11 mouse cellular contexts compared by ENCODE assay signal in genomic region chr6:94389716-94390115, GRCm38 (mm10).
A peak's percentile ranks its signal among the peaks of the same experiment; 100 is the strongest.
DNase-seq lines count a peak whose midpoint lies in the region; ATAC-seq and TF ChIP-seq lines count a peak whose summit lies in the region.
"Had no signal": no experiment of that assay in that cellular context is flagged by ENCODE, and none has a peak within 500 bp of the region (broad histone marks: within the 10 kb centered on the region; RNA-seq: fewer than 3 reads in every experiment).

No protein-coding gene starts in this region.

- 47% methylated on average over 9 of the region's 9 CpGs for WGBS in heart, embryonic 10.5 days
- 29% methylated on average over 9 of the region's 9 CpGs for WGBS in heart, embryonic 16.5 days
- 63% methylated on average over 9 of the region's 9 CpGs for WGBS in kidney, postnatal 0 days

- H3K4me3 ChIP-seq in heart, embryonic 10.5 days = no peak overlapping the region
- no peak overlapping the region for H3K4me3 ChIP-seq in heart, embryonic 16.5 days (ENCODE audit: low read length)
- no peak overlapping the region for H3K4me3 ChIP-seq in kidney, postnatal 0 days (replicated peaks; ENCODE audit: low read depth, low read length)
- H3K4me3 ChIP-seq: forebrain, embryonic 13.5 days; layer of hippocampus, adult 2 months; midbrain, embryonic 10.5 days; neural tube, embryonic 12.5 days had no signal

- peak overlapping the region; percentile 7; the same call in 1 of the 2 replicates for H3K4me2 ChIP-seq in heart, embryonic 16.5 days (ENCODE audit: low read depth, low read length)
- H3K4me2 ChIP-seq in kidney, postnatal 0 days (ENCODE audit: low read length) = no peak overlapping the region
- H3K4me2 ChIP-seq: forebrain, embryonic 13.5 days; neural tube, embryonic 12.5 days had no signal

- no peak for DNase-seq in heart, embryonic 10.5 days (ENCODE audit: low spot score)
- DNase-seq in kidney, postnatal 0 days (ENCODE audit: low spot score) = no peak
- peak; percentile 71 for DNase-seq in lung, postnatal 36 days
- DNase-seq in gastrocnemius, postnatal 4 days (ENCODE audit: low spot score in 2 of 2) = no peak
- no peak for DNase-seq in layer of hippocampus, adult 9-11 months
- DNase-seq in c-Kit-positive CD71-positive TER-119-positive erythroid progenitor cells, embryonic 14.5 days (ENCODE audit: low spot score) = no peak

- H3K9me3 ChIP-seq in heart, embryonic 10.5 days = no peaks in the 10 kb centered on the region
- H3K9me3 ChIP-seq in heart, embryonic 16.5 days (replicated peaks; ENCODE audit: control insufficient read depth, low read length) = no peaks in the 10 kb centered on the region
- H3K9me3 ChIP-seq in kidney, postnatal 0 days (replicated peaks; ENCODE audit: low read length) = no peaks in the 10 kb centered on the region
- H3K9me3 ChIP-seq: forebrain, embryonic 13.5 days; midbrain, embryonic 10.5 days; neural tube, embryonic 12.5 days had no signal

- peak overlapping the region; percentile 49 for H3K27ac ChIP-seq in heart, embryonic 10.5 days
- H3K27ac ChIP-seq in heart, embryonic 16.5 days (ENCODE audit: low read length) = peak overlapping the region; percentile 79
- peak overlapping the region; percentile 39 for H3K27ac ChIP-seq in kidney, postnatal 0 days
- H3K27ac ChIP-seq: forebrain, embryonic 13.5 days; layer of hippocampus, adult 2 months; midbrain, embryonic 10.5 days; neural tube, embryonic 12.5 days had no signal

- no peaks in the 10 kb centered on the region for H3K27me3 ChIP-seq in heart, embryonic 10.5 days (ENCODE audit: insufficient read depth, poor library complexity, severe bottlenecking)
- H3K27me3 ChIP-seq in heart, embryonic 16.5 days (ENCODE audit: control insufficient read depth, insufficient read depth, low read length) = no peaks in the 10 kb centered on the region
- no peaks in the 10 kb centered on the region for H3K27me3 ChIP-seq in kidney, postnatal 0 days (ENCODE audit: insufficient read depth, low read length)
- H3K27me3 ChIP-seq: forebrain, embryonic 13.5 days; neural tube, embryonic 12.5 days had no signal

- no peaks in the 10 kb centered on the region for H3K36me3 ChIP-seq in heart, embryonic 10.5 days
- H3K36me3 ChIP-seq in heart, embryonic 16.5 days (ENCODE audit: control insufficient read depth, insufficient read depth) = no peaks in the 10 kb centered on the region
- no peaks in the 10 kb centered on the region for H3K36me3 ChIP-seq in kidney, postnatal 0 days (ENCODE audit: insufficient read depth, low read length)
- H3K36me3 ChIP-seq: midbrain, embryonic 10.5 days; neural tube, embryonic 12.5 days had no signal

- ATAC-seq in heart, embryonic 16.5 days (replicated peaks; ENCODE audit: extremely low read depth, insufficient read depth, low FRiP score) = no peak; the same call in 1 of the 2 replicates
- no peak for ATAC-seq in kidney, postnatal 0 days (replicated peaks; ENCODE audit: low FRiP score, low read depth)
- ATAC-seq: forebrain, embryonic 13.5 days had no signal

- no peak overlapping the region for H3K9ac ChIP-seq in heart, embryonic 16.5 days (ENCODE audit: low read length)
- H3K9ac ChIP-seq in kidney, postnatal 0 days (ENCODE audit: low read depth, low read length) = no peak overlapping the region
- H3K9ac ChIP-seq: forebrain, embryonic 13.5 days; neural tube, embryonic 12.5 days had no signal

- peaks cover 70% of the 10 kb centered on the region for H3K4me1 ChIP-seq in heart, embryonic 10.5 days
- peaks cover 42% of the 10 kb centered on the region for H3K4me1 ChIP-seq in heart, embryonic 16.5 days (ENCODE audit: control insufficient read depth, insufficient read depth, low read length)
- no peaks in the 10 kb centered on the region for H3K4me1 ChIP-seq in kidney, postnatal 0 days (replicated peaks; ENCODE audit: insufficient read depth, low read length)
- H3K4me1 ChIP-seq: forebrain, embryonic 13.5 days; midbrain, embryonic 10.5 days; neural tube, embryonic 12.5 days had no signal

- TF ChIP-seq CTCF in kidney, postnatal 0 days (IDR thresholded peaks at IDR 0.05; ENCODE audit: low read depth) = no peak
